Mouse (Mus musculus) kidney, embryonic 14.5 days (tissue): ENCODE measurements at regions not wholly inside any gene's neighbourhood (a gene's known extent, or its start where the extent isn't known, plus 50 kb on each side); places are given as distances from the start of the nearest gene placed in this dataset.

Source experiments
- ATAC-seq: fragments of 200-750 bp; cut with Nextera tagmentation; 2 replicates; pipeline ENCODE4 v1.8.0; 2017; ENCODE audit warnings: moderate number of reproducible peaks, mild to moderate bottlenecking, moderate TSS enrichment, moderate library complexity; ENCODE audit not compliant: low FRiP score, low TSS enrichment
- H3K27ac ChIP-seq: fragments of 300-500 bp; sonication (generic); 2 replicates; pipeline ENCODE4 v1.5.1; 2014; ENCODE audit warnings: low read depth, mild to moderate bottlenecking, low read length, moderate library complexity, mixed read lengths
- H3K27me3 ChIP-seq: fragments of 300-500 bp; sonication (generic); 2 replicates; pipeline ENCODE4 v1.6.1; 2014; ENCODE audit warnings: mild to moderate bottlenecking, low read length; ENCODE audit not compliant: control insufficient read depth, insufficient read depth
- H3K36me3 ChIP-seq: fragments of 300-500 bp; sonication (generic); 2 replicates; pipeline ENCODE4 v1.6.1; 2014; ENCODE audit warnings: low read length, mixed read lengths; ENCODE audit not compliant: control insufficient read depth, insufficient read depth
- H3K4me1 ChIP-seq: fragments of 300-500 bp; sonication (generic); 2 replicates; pipeline ENCODE4 v1.6.1; 2014; ENCODE audit warnings: low read length, mixed read lengths; ENCODE audit not compliant: control insufficient read depth, insufficient read depth
- H3K4me2 ChIP-seq: fragments of 300-500 bp; sonication (generic); replicated peaks from 2 replicates; pipeline ENCODE4 v1.6.1; 2014; ENCODE audit warnings: low read depth, mild to moderate bottlenecking, low read length
- H3K4me3 ChIP-seq: fragments of 300-500 bp; sonication (generic); 2 replicates; pipeline ENCODE4 v1.5.1; 2014; ENCODE audit warnings: mild to moderate bottlenecking, low read length
- H3K9ac ChIP-seq: fragments of 300-500 bp; sonication (generic); 2 replicates; pipeline ENCODE4 v1.6.1; 2014; ENCODE audit warnings: low read depth, mild to moderate bottlenecking, low read length, moderate library complexity
- H3K9me3 ChIP-seq: fragments of 300-500 bp; sonication (generic); 2 replicates; pipeline ENCODE4 v1.6.1; 2016; ENCODE audit warnings: low read length; ENCODE audit not compliant: control insufficient read depth
- WGBS: fragments of 180-500 bp; shearing (Covaris S2); extraction: QIAGEN DNeasy Blood & Tissue Kit; methylation state at CpG from one replicate; pipeline ENCODE4 v1.1.7; 2014; 5-methylcytosine and 5-hydroxymethylcytosine counted together

DNA sequence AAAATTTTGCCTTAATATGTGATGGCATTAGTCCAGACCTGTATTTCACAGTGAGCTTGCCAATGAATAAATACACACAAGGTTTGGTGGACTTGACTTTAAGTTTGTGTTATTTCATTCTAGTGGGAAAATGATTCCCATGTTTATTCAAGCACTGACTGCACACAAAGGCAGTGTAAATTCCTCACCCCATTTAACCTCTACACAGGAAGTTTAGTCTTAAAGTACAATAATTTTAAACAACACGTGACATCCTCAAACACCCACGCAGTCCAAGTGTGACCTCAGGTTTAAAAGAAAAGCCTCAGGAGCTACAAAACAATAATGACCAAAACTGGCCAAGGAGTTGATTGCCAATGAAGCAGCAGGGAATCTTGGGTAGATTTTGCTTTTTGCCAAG, 219.4 kb downstream of the Lurap1l start:
- H3K4me2 ChIP-seq: no peak overlapping the region
- 23% methylated on average over 2 of the region's 2 CpGs for WGBS

GRCm38 (mm10) chr4:81173111-81173510, 262.7 kb downstream of the Lurap1l start:
- Histone ChIP-seq H3K9me3 (no peaks in the 10 kb centered on the region), H3K9ac (no peak overlapping the region), H3K4me1 (peaks cover 6% of the 10 kb centered on the region; the same call in 1 of the 2 replicates), H3K4me3 (no peak overlapping the region), H3K27me3 (no peaks in the 10 kb centered on the region), H3K36me3 (no peaks in the 10 kb centered on the region), H3K27ac (no peak overlapping the region), H3K4me2 (no peak overlapping the region)
- no peak for ATAC-seq
- 92% methylated on average over 2 of the region's 2 CpGs for WGBS

More for the DNA sequence above, 219.4 kb downstream of the Lurap1l start:
- Histone ChIP-seq H3K9me3 (0 out of 2 replicates have a peak, but pooled peaks cover 6% of the 10 kb centered on the region), H3K36me3 (no peaks in the 10 kb centered on the region), H3K27me3 (no peaks in the 10 kb centered on the region), H3K4me3 (no peak overlapping the region), H3K27ac (no peak overlapping the region), H3K9ac (no peak overlapping the region), H3K4me1 (no peaks in the 10 kb centered on the region)
- peak; percentile 86; the same call in 1 of the 2 replicates for ATAC-seq

- Histone ChIP-seq H3K27ac (peak overlapping the region; percentile 51; the same call in 1 of the 2 replicates), H3K36me3 (no peaks in the 10 kb centered on the region), H3K9me3 (no peaks in the 10 kb centered on the region), H3K4me3 (no peak overlapping the region), H3K4me1 (peaks cover 6% of the 10 kb centered on the region; the same call in 1 of the 2 replicates), H3K27me3 (no peaks in the 10 kb centered on the region), H3K4me2 (no peak overlapping the region), H3K9ac (no peak overlapping the region)
- no peak for ATAC-seq
- WGBS: 32% methylated on average over 11 of the region's 11 CpGs
These were observed 265.1 kb downstream of the Mpdz start for GRCm38 (mm10) chr4:81177443-81178041.

GRCm38 (mm10) chr4:81178047-81178781, 264.4 kb downstream of the Mpdz start:
- peaks cover 6% of the 10 kb centered on the region; the same call in 1 of the 2 replicates for H3K4me1 ChIP-seq
- peak; percentile 40 for ATAC-seq
- no peak overlapping the region for H3K4me2 ChIP-seq
- no peaks in the 10 kb centered on the region for H3K9me3 ChIP-seq
- H3K27me3 ChIP-seq: no peaks in the 10 kb centered on the region
- no peaks in the 10 kb centered on the region for H3K36me3 ChIP-seq
- H3K4me3 ChIP-seq: no peak overlapping the region
- peak overlapping the region; percentile 51; the same call in 1 of the 2 replicates for H3K27ac ChIP-seq
- WGBS: 70% methylated on average over 14 of the region's 14 CpGs
- H3K9ac ChIP-seq: no peak overlapping the region

- Histone ChIP-seq H3K4me2 (no peak overlapping the region), H3K9me3 (no peaks in the 10 kb centered on the region), H3K4me1 (peaks cover 6% of the 10 kb centered on the region; the same call in 1 of the 2 replicates), H3K27me3 (no peaks in the 10 kb centered on the region), H3K27ac (peak overlapping the region; percentile 33; the same call in 1 of the 2 replicates), H3K9ac (no peak overlapping the region), H3K4me3 (no peak overlapping the region), H3K36me3 (no peaks in the 10 kb centered on the region)
- WGBS: under 1% methylated on average over 12 of the region's 12 CpGs
- ATAC-seq: peak; percentile 96
These were observed 263.9 kb downstream of the Mpdz start for GRCm38 (mm10) chr4:81178782-81179135.

DNA sequence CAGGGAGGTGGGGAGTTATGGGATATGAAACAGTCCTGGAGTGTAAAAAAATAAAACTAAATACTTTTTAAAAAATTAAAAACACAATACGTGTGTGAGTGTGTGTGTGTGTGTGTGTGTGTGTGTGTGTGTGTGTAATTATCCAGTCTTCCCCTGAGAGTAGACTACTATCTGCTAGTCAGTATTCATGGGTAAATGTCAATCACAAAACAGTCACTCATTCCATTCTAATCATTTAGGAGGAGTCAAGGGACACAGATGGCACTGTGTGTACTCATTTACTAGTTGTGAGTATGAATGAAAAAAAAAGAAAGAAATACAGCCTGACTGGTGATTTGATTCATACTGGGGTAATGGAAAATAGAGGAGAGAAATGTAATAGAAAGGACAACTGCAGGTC, 226.5 kb downstream of the Mpdz start:
- Histone ChIP-seq H3K4me1 (peaks cover 19% of the 10 kb centered on the region), H3K9me3 (no peaks in the 10 kb centered on the region), H3K4me3 (no peak overlapping the region), H3K36me3 (no peaks in the 10 kb centered on the region), H3K27me3 (no peaks in the 10 kb centered on the region), H3K9ac (no peak overlapping the region), H3K4me2 (no peak overlapping the region), H3K27ac (no peak overlapping the region)
- 84% methylated on average over 1 of the region's 1 CpGs for WGBS
- ATAC-seq: no peak

DNA sequence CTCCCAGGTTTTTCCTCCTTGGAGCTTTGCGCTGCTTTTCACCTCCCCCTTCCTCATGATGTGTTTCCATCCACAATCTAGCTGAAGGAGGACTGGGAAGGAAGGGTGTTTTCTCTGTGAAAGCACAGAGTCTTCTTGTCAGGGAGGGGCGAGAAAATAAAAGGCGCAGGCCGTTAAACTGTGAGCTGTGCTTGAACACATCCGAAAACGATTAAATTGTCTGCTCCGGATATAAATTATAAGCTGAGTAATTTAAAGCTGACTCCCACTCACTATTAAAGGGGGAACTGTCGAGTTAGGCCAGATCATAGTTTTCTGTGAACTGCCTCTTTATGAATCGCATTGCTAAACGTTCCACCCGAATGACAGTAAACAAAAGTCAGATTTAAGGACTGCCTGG, 224.6 kb downstream of the Mpdz start:
- ATAC-seq: peak; percentile 85
- peak overlapping the region; percentile 25 for H3K4me2 ChIP-seq
- no peaks in the 10 kb centered on the region for H3K27me3 ChIP-seq

GRCm38 (mm10) chr4:81222034-81222433, 220.6 kb downstream of the Mpdz start:
- ATAC-seq: no peak
- H3K27me3 ChIP-seq: no peaks in the 10 kb centered on the region
- H3K27ac ChIP-seq: no peak overlapping the region
- no peaks in the 10 kb centered on the region for H3K36me3 ChIP-seq
- no peak overlapping the region for H3K9ac ChIP-seq
- H3K4me2 ChIP-seq: no peak overlapping the region
- no peaks in the 10 kb centered on the region for H3K9me3 ChIP-seq
- 72% methylated on average over 6 of the region's 6 CpGs for WGBS
- no peak overlapping the region for H3K4me3 ChIP-seq
- H3K4me1 ChIP-seq: peaks cover 13% of the 10 kb centered on the region

More for the DNA sequence above, 224.6 kb downstream of the Mpdz start:
- H3K4me3 ChIP-seq: no peak overlapping the region
- peaks cover 19% of the 10 kb centered on the region for H3K4me1 ChIP-seq
- no peaks in the 10 kb centered on the region for H3K36me3 ChIP-seq
- H3K9ac ChIP-seq: no peak overlapping the region
- H3K9me3 ChIP-seq: no peaks in the 10 kb centered on the region
- WGBS: 6% methylated on average over 11 of the region's 11 CpGs
- H3K27ac ChIP-seq: peak overlapping the region; percentile 5; the same call in 1 of the 2 replicates
